25 mouse cellular contexts compared by ENCODE assay signal in the genomic region with DNA sequence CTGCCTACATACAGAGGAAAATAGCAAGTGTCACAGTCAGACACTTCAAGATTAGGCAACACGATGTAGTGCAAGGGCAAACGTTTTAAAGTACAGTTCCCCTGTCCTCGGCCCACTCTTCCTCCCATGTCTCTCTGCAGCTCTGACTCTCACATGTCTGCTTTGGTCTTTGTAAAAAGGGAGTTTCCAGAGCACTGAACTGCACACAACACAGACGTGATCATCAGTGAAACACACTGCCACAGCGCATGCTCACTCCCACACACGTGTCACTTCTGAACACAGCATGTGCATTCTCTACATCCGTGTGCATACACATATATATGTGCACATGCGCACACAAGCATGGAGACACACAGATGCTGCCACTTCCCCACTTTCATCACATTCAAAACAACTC. TPM values are rescaled to one million over a fixed set of nuclear protein-coding genes. Genes with fewer than 3 reads are reported as not detected.
DNase-seq lines count a peak whose midpoint lies in the region; ATAC-seq lines count a peak whose summit lies in the region.
"Had no signal": no experiment of that assay in that cellular context is flagged by ENCODE, and none has a peak within 500 bp of the region (broad histone marks: within the 10 kb centered on the region; RNA-seq: fewer than 3 reads in every experiment).

No protein-coding gene starts in this region.

- H3K36me3 ChIP-seq in embryonic facial prominence, embryonic 10.5 days (replicated peaks): peaks cover 19% of the 10 kb centered on the region
- H3K36me3 ChIP-seq: intestine, embryonic 15.5 days had no signal

- H3K9me3 ChIP-seq in embryonic facial prominence, embryonic 10.5 days: no peaks in the 10 kb centered on the region
- H3K9me3 ChIP-seq: embryonic facial prominence, embryonic 12.5 days; embryonic facial prominence, embryonic 15.5 days; heart, embryonic 12.5 days; heart, embryonic 15.5 days; intestine, embryonic 15.5 days had no signal

- no peaks in the 10 kb centered on the region for H3K27me3 ChIP-seq in embryonic facial prominence, embryonic 10.5 days (replicated peaks; ENCODE audit: low read depth, poor library complexity, severe bottlenecking)
- H3K27me3 ChIP-seq: embryonic facial prominence, embryonic 12.5 days; embryonic facial prominence, embryonic 15.5 days; heart, embryonic 12.5 days; heart, embryonic 15.5 days; intestine, embryonic 15.5 days had no signal

- H3K4me1 ChIP-seq in embryonic facial prominence, embryonic 10.5 days: no peaks in the 10 kb centered on the region
- H3K4me1 ChIP-seq: embryonic facial prominence, embryonic 12.5 days; embryonic facial prominence, embryonic 15.5 days; heart, embryonic 12.5 days; heart, embryonic 15.5 days; intestine, embryonic 15.5 days had no signal

- DNase-seq in heart, adult 11 months: peak; percentile 83
- no peak for DNase-seq in heart, postnatal 4 days
- peak; percentile 13 for DNase-seq in naive thymus-derived CD4-positive, alpha-beta T cell, adult 2 months (ENCODE audit: low read depth)
- no peak for DNase-seq in embryo, embryonic 10.5 days (ENCODE audit: low spot score)
- no peak for DNase-seq in embryonic facial prominence, embryonic 10.5 days (ENCODE audit: low spot score)
- DNase-seq: adrenal gland, adult 2 months; adrenal gland, postnatal 14 days; cerebellum, adult 11-12 months; cerebellum, adult 8-10 months; cerebellum, postnatal 36 days; forebrain, postnatal 0 days; gastrocnemius, adult 2 months; gastrocnemius, postnatal 14 days; heart, adult 18-20 months; heart, postnatal 36 days; kidney, adult 11 months had no signal

- 90% methylated on average over 8 of the region's 8 CpGs for WGBS in embryonic facial prominence, embryonic 10.5 days

- ATAC-seq in activated CD4-positive, CD25-positive, alpha-beta regulatory T cell, adult 4 months: peak; percentile 52
- ATAC-seq: forebrain, embryonic 14.5 days; forebrain, postnatal 0 days; hindbrain, postnatal 0 days; intestine, embryonic 15.5 days had no signal

- H3K27ac ChIP-seq in embryonic facial prominence, embryonic 10.5 days (replicated peaks): no peak overlapping the region
- H3K27ac ChIP-seq: embryonic facial prominence, embryonic 12.5 days; embryonic facial prominence, embryonic 15.5 days; gastrocnemius, adult 2 months; heart, embryonic 15.5 days; hindbrain, embryonic 14.5 days; hindbrain, postnatal 0 days; intestine, embryonic 15.5 days had no signal

- H3K4me3 ChIP-seq in embryonic facial prominence, embryonic 10.5 days: no peak overlapping the region
- H3K4me3 ChIP-seq: embryonic facial prominence, embryonic 12.5 days; embryonic facial prominence, embryonic 15.5 days; gastrocnemius, adult 2 months; heart, embryonic 12.5 days; heart, embryonic 15.5 days; intestine, embryonic 15.5 days had no signal

RNA-seq across cellular contexts. Expression of a gene that starts 54.5 kb away (rescaled TPM):
- total RNA-seq in heart, postnatal 4 days (2021): 10 to 100 TPM; 38.2 to 38.7 TPM
- 10 to 100 TPM; 10.1 to 15.6 TPM for polyA plus RNA-seq in activated CD4-positive, CD25-positive, alpha-beta regulatory T cell, adult 4 months (2017; shearing (Covaris generic))
- 10.4 and 10.8 TPM in 2 replicates for polyA plus RNA-seq in embryonic facial prominence, embryonic 10.5 days (2016; fragmentation: Nextera tagmentation; extraction: Ambion mirVana)

RNA-seq across cellular contexts. Expression of a gene that starts 54.6 kb away (rescaled TPM):
- total RNA-seq in heart, postnatal 4 days (2021): 10 to 100 TPM; 81.9 to 98.9 TPM
- polyA plus RNA-seq in activated CD4-positive, CD25-positive, alpha-beta regulatory T cell, adult 4 months (2017; shearing (Covaris generic)): 10 to 100 TPM; 79.9 to 87.5 TPM
- polyA plus RNA-seq in embryonic facial prominence, embryonic 10.5 days (2016; fragmentation: Nextera tagmentation; extraction: Ambion mirVana): 111 and 114 TPM in 2 replicates

Comparison
In these comparisons a context has a peak if more than half of its experiments do, and no peak if none do; other contexts are left out.
1. DNase-seq: peak in heart, adult 11 months (single experiment) and naive thymus-derived CD4-positive, alpha-beta T cell, adult 2 months (single experiment); none in heart, postnatal 4 days (single experiment), embryo, embryonic 10.5 days (single experiment) and embryonic facial prominence, embryonic 10.5 days (single experiment).